Mouse (Mus musculus) testis, adult 2 months (tissue): Measurements from ENCODE around the gene Cyp2c54.

Source experiments
- CTCF ChIP-seq: fragments of 200-500 bp; IDR thresholded peaks from 2 replicates; pipeline ENCODE4 v1.5.1; 2012; ENCODE audit warnings: low read depth, mild to moderate bottlenecking, inconsistent platforms, low read length, moderate library complexity; ENCODE audit not compliant: control insufficient read depth, insufficient read depth, insufficient replicate concordance
- POLR2A ChIP-seq: fragments of 200-500 bp; IDR thresholded peaks from 2 replicates; pipeline ENCODE4 v1.6.1; 2012; ENCODE audit warnings: low read depth, mild to moderate bottlenecking, inconsistent platforms, low read length, moderate library complexity; ENCODE audit not compliant: control insufficient read depth

DNA sequence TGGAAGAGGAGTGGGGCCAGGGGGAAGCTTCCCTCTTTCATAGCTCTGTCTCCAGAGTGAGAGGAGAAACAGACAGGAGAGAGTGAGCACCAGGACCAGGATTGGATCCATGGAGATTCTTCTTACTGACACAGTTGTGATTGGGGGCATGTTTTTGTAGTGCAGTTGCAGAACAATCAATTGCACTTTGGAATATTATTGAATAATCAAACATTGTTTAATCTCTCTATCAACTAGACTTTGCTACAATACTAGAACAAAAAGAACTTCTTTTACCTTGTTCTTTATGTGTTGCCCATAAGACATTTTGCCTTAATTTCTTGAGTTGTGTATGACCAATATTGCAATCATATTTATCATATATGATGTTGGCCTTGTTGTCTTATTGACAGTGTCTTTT lies at the start of gene Cyp2c54:
- TF ChIP-seq POLR2A (no peak), CTCF (no peak)
